Mouse (Mus musculus) activated CD4-positive, CD25-positive, alpha-beta regulatory T cell, adult 9 weeks (primary cell): ENCODE data around the gene Bhlhb9. TPM values are rescaled to one million over a fixed set of nuclear protein-coding genes. Genes with fewer than 3 reads are reported as not detected.

Source experiments
- polyA plus RNA-seq: library from polyadenylated mRNA; unstranded; fragments of 100-300 nt; shearing (Covaris generic); gene quantifications from one replicate; pipeline ENCODE4 v1.2.1, GENCODE M21; 2017

Gene Bhlhb9
- 35.7 TPM for polyA plus RNA-seq

GRCm38 (mm10) chrX:135797212-135797644, at the start of gene Bhlhb9:
Gene Bhlhb9, plus strand, starts transcription at chrX:135797594.

DNA sequence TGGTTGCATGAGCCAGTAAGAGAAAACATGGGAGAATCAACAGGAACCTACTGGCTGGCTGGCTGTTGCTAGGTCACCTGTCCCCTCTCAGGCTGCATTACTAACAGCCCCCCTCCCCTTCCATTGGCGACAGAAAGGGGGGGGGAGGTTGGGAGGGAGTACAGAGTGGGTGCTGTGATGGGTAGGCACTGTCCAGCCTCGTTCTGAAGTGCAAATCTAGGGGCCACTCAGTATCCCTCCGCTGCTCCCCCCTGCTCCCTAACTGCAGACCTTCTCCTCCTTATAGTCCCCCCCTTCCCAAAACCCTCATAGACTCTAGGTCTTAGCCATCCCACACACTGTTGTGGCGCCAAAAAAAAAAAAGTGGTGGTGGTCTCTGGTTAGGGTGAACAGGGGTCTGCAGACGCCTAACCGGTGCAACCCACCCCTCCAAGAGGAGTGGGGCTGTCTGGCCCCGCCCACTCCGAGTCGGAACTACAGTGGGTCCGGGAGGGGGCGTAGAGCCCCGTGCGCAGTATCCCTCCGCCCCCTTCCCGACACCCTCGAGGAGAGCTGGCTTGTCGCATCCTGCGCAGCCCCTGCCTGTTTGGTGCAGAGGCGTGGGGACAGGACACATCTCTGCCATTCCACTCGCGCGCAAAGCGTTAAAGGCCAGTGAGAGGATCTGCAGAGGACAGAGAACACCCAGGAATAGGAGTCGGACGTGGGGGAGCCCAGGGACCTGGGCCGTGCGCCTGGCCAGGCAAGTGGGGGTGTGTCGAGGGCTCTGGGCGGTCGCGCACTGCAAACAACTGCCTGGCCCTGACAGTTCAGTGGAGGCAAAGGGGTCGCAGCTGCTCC, 41.3 kb downstream of the Bhlhb9 start, which contains the start of gene Gprasp2:
Gene Gprasp2 (plus strand): TSS at position 514 of the 840 bp plus-strand sequence.

Other genes starting within 250 kb of the Bhlhb9 start
- gene Nxf7, start 198.8 kb upstream of the Bhlhb9 start, polyA plus RNA-seq: not detected
- gene Prame, start 169.9 kb upstream of the Bhlhb9 start, polyA plus RNA-seq: not detected
- gene Tcp11x2, start 103.8 kb upstream of the Bhlhb9 start, polyA plus RNA-seq: not detected
- gene Tmsb15a, start 72.3 kb upstream of the Bhlhb9 start, polyA plus RNA-seq: not detected
- 13.7 TPM for gene Armcx5, start 54.9 kb upstream of the Bhlhb9 start, polyA plus RNA-seq
- gene Gprasp1, start 54.9 kb upstream of the Bhlhb9 start, polyA plus RNA-seq: 44.3 TPM
- gene Gprasp2, start 41.4 kb downstream of the Bhlhb9 start, polyA plus RNA-seq: 18.9 TPM
- gene Arxes2, start 196.2 kb downstream of the Bhlhb9 start, polyA plus RNA-seq: 9.5 TPM
- gene Arxes1, start 235.8 kb downstream of the Bhlhb9 start, polyA plus RNA-seq: not detected